Mouse (Mus musculus) spleen, adult 2 months (tissue): ENCODE results near the gene Rnf208. TPM values are rescaled to one million over a fixed set of nuclear protein-coding genes. Genes with fewer than 3 reads are reported as not detected.

Experiments
- DNase-seq, 2 experiments: peaks; one replicate each; pipeline versions ENCODE4 v3.0.0 to v3.0.0-alpha.2; 2012 to 2021; ENCODE audit warnings: low spot score in 2 of 2, low read depth in 1 of 2
- H3K27ac ChIP-seq: fragments of 200-500 bp; 2 replicates; pipeline ENCODE4 v1.5.1; 2012; ENCODE audit warnings: low read length, inconsistent platforms; ENCODE audit not compliant: insufficient read depth
- H3K27me3 ChIP-seq: fragments of 200-500 bp; 2 replicates; pipeline ENCODE4 v1.6.1; 2012; ENCODE audit warnings: mild to moderate bottlenecking, moderate library complexity, low read length, inconsistent platforms; ENCODE audit not compliant: control insufficient read depth, insufficient read depth
- H3K36me3 ChIP-seq: fragments of 200-500 bp; 2 replicates; pipeline ENCODE4 v1.6.1; 2012; ENCODE audit warnings: mild to moderate bottlenecking, low read length, inconsistent platforms; ENCODE audit not compliant: control insufficient read depth, insufficient read depth
- H3K4me1 ChIP-seq: fragments of 200-500 bp; 2 replicates; pipeline ENCODE4 v1.6.1; 2011; ENCODE audit warnings: inconsistent platforms; ENCODE audit not compliant: control insufficient read depth, insufficient read depth, insufficient read length
- H3K4me3 ChIP-seq: fragments of 200-500 bp; 2 replicates; pipeline ENCODE4 v1.5.1; 2011; ENCODE audit warnings: mild to moderate bottlenecking, inconsistent platforms; ENCODE audit not compliant: insufficient read depth, insufficient read length; ENCODE audit errors: extremely low read depth
- CTCF ChIP-seq: fragments of 200-500 bp; IDR thresholded peaks from 2 replicates; pipeline ENCODE4 v1.5.1; 2011; ENCODE audit warnings: mild to moderate bottlenecking, inconsistent platforms; ENCODE audit not compliant: insufficient read depth, insufficient read length, insufficient replicate concordance; ENCODE audit errors: extremely low read depth
- POLR2A ChIP-seq: fragments of 200-500 bp; IDR thresholded peaks from 2 replicates; pipeline ENCODE4 v1.6.1; 2011; ENCODE audit warnings: low read depth, low read length, inconsistent platforms
- WGBS: fragments of 180-500 bp; shearing (Covaris S2); methylation state at CpG from one replicate; pipeline ENCODE4 v1.1.7; 2018; 5-methylcytosine and 5-hydroxymethylcytosine counted together
- polyA plus RNA-seq: library from polyadenylated mRNA; depleted of rRNA; stranded (reverse); fragments of >200 nt; gene quantifications from 2 replicates; pipeline ENCODE4 v1.2.3, GENCODE M21; 2012; rRNA removed

Rnf208 gene
- polyA plus RNA-seq, 1 experiment = 1.8 TPM

DNA sequence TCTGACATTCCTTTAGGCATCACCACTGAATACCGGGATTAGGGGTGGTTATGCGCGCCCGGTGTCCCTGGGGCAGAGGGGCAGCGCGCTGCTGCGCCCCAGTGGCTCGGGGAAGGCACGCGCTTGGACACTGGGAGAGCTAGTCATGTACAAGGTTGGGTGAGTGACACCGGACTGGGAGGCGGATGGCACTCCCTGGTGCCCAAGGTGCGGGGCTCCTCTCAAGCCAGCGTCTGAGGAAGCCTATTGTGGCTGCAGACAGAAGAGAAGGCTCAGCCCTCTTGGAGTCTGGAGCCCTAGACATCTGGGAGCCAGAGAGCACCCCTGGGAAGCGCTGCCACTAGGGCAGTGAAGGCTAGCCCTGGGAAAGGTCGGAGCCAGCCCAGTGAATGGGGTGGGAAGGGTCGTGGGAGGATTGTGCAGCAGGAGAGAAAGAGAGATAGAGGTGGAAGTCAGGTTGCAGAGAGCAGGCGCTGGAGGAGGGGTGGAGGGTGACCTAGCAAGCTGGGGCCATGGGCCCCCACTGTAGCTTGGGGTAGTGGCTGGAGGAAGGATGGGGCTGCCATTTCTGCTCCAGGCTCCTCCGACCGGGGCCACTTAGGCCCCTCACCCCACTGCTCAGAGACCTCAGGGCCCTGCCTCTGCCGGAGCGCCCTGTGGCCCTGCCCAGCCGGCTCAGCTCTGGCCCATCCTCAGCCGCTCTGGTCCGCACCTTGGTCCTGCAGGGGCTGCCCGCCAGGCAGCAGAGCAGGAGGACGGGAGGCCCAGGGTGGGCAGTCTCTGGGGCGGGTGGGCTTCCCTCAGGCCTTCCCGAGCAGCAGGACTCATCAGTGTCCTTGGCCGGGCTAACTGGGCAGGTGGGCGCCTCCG, 49.4 kb downstream of the Rnf208 start:
- peaks cover 9% of the 10 kb centered on the region for H3K27me3 ChIP-seq

GRCm38 (mm10) chr2:25292054-25292544, 50.0 kb downstream of the Rnf208 start:
- WGBS = 8% methylated on average over 43 of the region's 43 CpGs
- Histone ChIP-seq H3K27ac (no peak overlapping the region), H3K36me3 (no peaks in the 10 kb centered on the region), H3K4me1 (0 out of 2 replicates have a peak, but pooled peaks cover 3% of the 10 kb centered on the region), H3K4me3 (no peak overlapping the region), H3K27me3 (peaks cover 9% of the 10 kb centered on the region)
- DNase-seq = no peak
- no peak for TF ChIP-seq POLR2A
- no peak for TF ChIP-seq CTCF

More for the DNA sequence above, 49.4 kb downstream of the Rnf208 start:
- DNase-seq = no peak
- Histone ChIP-seq H3K4me1 (0 out of 2 replicates have a peak, but pooled peaks cover 3% of the 10 kb centered on the region), H3K36me3 (no peaks in the 10 kb centered on the region), H3K4me3 (no peak overlapping the region), H3K27ac (no peak overlapping the region)
- TF ChIP-seq POLR2A = no peak
- TF ChIP-seq CTCF = no peak
- WGBS = 16% methylated on average over 32 of the region's 32 CpGs

GRCm38 (mm10) chr2:25292856-25293255, 50.8 kb downstream of the Rnf208 start:
- peak; percentile 9 to 63 for DNase-seq
- Histone ChIP-seq H3K4me1 (0 out of 2 replicates have a peak, but pooled peaks cover 3% of the 10 kb centered on the region), H3K36me3 (no peaks in the 10 kb centered on the region)

GRCm38 (mm10) chr2:25293706-25294105, 51.7 kb downstream of the Rnf208 start:
- DNase-seq = no peak
- no peak overlapping the region for H3K27ac ChIP-seq
- TF ChIP-seq CTCF = no peak
- H3K4me1 ChIP-seq = 0 out of 2 replicates have a peak, but pooled peaks cover 3% of the 10 kb centered on the region
- H3K36me3 ChIP-seq = no peaks in the 10 kb centered on the region
- WGBS = 86% methylated on average over 9 of the region's 9 CpGs
- H3K27me3 ChIP-seq = peaks cover 9% of the 10 kb centered on the region
- no peak overlapping the region for H3K4me3 ChIP-seq

More at GRCm38 (mm10) chr2:25292856-25293255, 50.8 kb downstream of the Rnf208 start:
- no peak for TF ChIP-seq POLR2A
- peak; percentile 73; the same call in 1 of the 2 replicates for TF ChIP-seq CTCF
- WGBS = 5% methylated on average over 1 of the region's 1 CpGs
- Histone ChIP-seq H3K27me3 (peaks cover 9% of the 10 kb centered on the region), H3K27ac (no peak overlapping the region), H3K4me3 (no peak overlapping the region)

Other genes starting within 250 kb of the Rnf208 start
- 43.0 and 81.9 TPM in 2 replicates for gene Nsmf, start 187.9 kb upstream of the Rnf208 start, polyA plus RNA-seq
- gene Entpd8, start 162.0 kb upstream of the Rnf208 start, polyA plus RNA-seq = 0.05 and 0.14 TPM in 2 replicates
- gene Noxa1, start 147.1 kb upstream of the Rnf208 start, polyA plus RNA-seq = 0.21 and 0.25 TPM in 2 replicates
- 8.0 and 13.8 TPM in 2 replicates for gene Nrarp, start 61.5 kb upstream of the Rnf208 start, polyA plus RNA-seq
- 77.5 and 104 TPM in 2 replicates for gene Tor4a, start 45.4 kb upstream of the Rnf208 start, polyA plus RNA-seq
- 61.6 and 68.1 TPM in 2 replicates for gene Nelfb, start 30.8 kb upstream of the Rnf208 start, polyA plus RNA-seq
- gene Stpg3, start 27.6 kb upstream of the Rnf208 start, polyA plus RNA-seq = 0.05 TPM in 1 of 2 replicates, not detected in the other
- gene Fam166a, start 23.5 kb upstream of the Rnf208 start, polyA plus RNA-seq = 0.11 and 0.16 TPM in 2 replicates
- gene Tubb4b, start 17.6 kb upstream of the Rnf208 start, polyA plus RNA-seq = 222 and 307 TPM in 2 replicates
- gene Slc34a3, start 7.9 kb upstream of the Rnf208 start, polyA plus RNA-seq = 0.04 and 0.06 TPM in 2 replicates
- not detected in 2 replicates for gene Rnf224, start 5.5 kb upstream of the Rnf208 start, polyA plus RNA-seq
- not detected in 2 replicates for gene Cysrt1, start 197 bp downstream of the Rnf208 start, polyA plus RNA-seq
- gene AL732309.1, start 4.6 kb downstream of the Rnf208 start, polyA plus RNA-seq = 21.0 and 25.2 TPM in 2 replicates
- 44.4 and 60.5 TPM in 2 replicates for gene Tmem203, start 13.2 kb downstream of the Rnf208 start, polyA plus RNA-seq
- 17.1 and 23.5 TPM in 2 replicates for gene Tprn, start 20.4 kb downstream of the Rnf208 start, polyA plus RNA-seq
- gene Ssna1, start 30.2 kb downstream of the Rnf208 start, polyA plus RNA-seq = 45.5 and 67.8 TPM in 2 replicates
- gene Anapc2, start 30.2 kb downstream of the Rnf208 start, polyA plus RNA-seq = 55.7 and 68.8 TPM in 2 replicates
- gene Tmem210, start 45.9 kb downstream of the Rnf208 start, polyA plus RNA-seq = not detected in 2 replicates
- gene Lrrc26, start 47.7 kb downstream of the Rnf208 start, polyA plus RNA-seq = 0.28 and 0.77 TPM in 2 replicates
- gene Grin1, start 76.9 kb downstream of the Rnf208 start, polyA plus RNA-seq = 0.04 and 0.26 TPM in 2 replicates
- 11.4 and 14.6 TPM in 2 replicates for gene Man1b1, start 90.1 kb downstream of the Rnf208 start, polyA plus RNA-seq
- gene Dpp7, start 114.1 kb downstream of the Rnf208 start, polyA plus RNA-seq = 35.1 and 41.8 TPM in 2 replicates
- 28.4 and 55.4 TPM in 2 replicates for gene Uap1l1, start 123.4 kb downstream of the Rnf208 start, polyA plus RNA-seq
- gene Sapcd2, start 130.1 kb downstream of the Rnf208 start, polyA plus RNA-seq = 6.7 and 9.4 TPM in 2 replicates
- gene Entpd2, start 153.6 kb downstream of the Rnf208 start, polyA plus RNA-seq = 5.0 and 5.9 TPM in 2 replicates
- gene Npdc1, start 157.1 kb downstream of the Rnf208 start, polyA plus RNA-seq = 31.0 and 36.5 TPM in 2 replicates
- gene Fut7, start 181.0 kb downstream of the Rnf208 start, polyA plus RNA-seq = 2.4 and 3.7 TPM in 2 replicates
- 61.1 and 67.6 TPM in 2 replicates for gene Abca2, start 186.4 kb downstream of the Rnf208 start, polyA plus RNA-seq
- 2.5 and 3.1 TPM in 2 replicates for gene Clic3, start 214.6 kb downstream of the Rnf208 start, polyA plus RNA-seq
- gene Paxx, start 218.8 kb downstream of the Rnf208 start, polyA plus RNA-seq = 68.7 and 86.4 TPM in 2 replicates
- 0.27 and 7.8 TPM in 2 replicates for gene Ptgds, start 227.8 kb downstream of the Rnf208 start, polyA plus RNA-seq